Mouse (Mus musculus): ENCODE measurements around the gene Afdn. TPM values are rescaled to one million over a fixed set of nuclear protein-coding genes. Genes with fewer than 3 reads are reported as not detected.
"Not testable (repeated sequence)": the region's sequence is repeated elsewhere in the genome, so short reads cannot be mapped to it uniquely, and the experiment has no call there.

Gene Afdn
- total and polyA plus RNA-seq, 2 experiments from 2014 or later = 41.9 to 52.8 TPM

DNA sequence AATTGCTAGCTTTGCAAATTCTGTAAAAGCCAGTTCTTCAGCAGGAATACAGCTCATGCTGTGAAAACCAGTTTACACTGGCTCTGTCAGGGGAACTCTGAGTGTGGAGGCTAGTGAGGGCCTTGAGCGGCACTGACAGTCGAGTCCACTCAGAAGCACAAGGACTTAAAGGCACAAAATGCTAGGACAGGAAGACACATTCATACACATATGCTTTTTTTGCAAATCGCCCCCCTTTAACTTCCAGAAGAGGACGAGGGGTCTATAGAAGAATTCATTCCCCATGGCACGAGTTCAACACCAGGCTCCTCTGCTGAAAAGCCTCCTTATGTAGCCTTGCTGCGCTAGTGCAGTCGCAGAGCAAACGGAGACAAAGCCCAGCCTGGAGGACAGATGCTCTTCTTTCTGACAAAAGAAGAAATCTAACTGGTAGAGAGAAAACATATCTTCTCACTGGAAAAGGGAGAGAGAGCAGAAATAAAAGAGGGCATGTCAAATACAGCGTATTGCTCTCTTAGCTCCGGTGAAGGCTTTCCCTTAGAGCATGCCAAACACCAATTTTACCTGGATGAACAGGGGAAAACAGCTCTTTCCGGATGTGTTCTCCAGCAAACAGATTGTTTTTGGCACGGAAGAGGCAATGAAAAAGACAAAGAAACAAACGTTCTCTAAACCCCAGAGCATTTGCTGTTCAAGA is 1.0 kb upstream of the Afdn start:
- H3K36me3 ChIP-seq (replicated peaks; ENCODE audit: control insufficient read depth, insufficient read depth, low read length) = no peaks in the 10 kb centered on the region
- peak overlapping the region; percentile 97 for H3K9ac ChIP-seq (replicated peaks; ENCODE audit: low read depth, low read length)
- H3K27ac ChIP-seq (ENCODE audit: low read depth) = peak overlapping the region; percentile 95
- ATAC-seq (ENCODE audit: insufficient read depth, low read depth) (no peak), DNase-seq (ENCODE audit: low spot score) (no peak)
- no peaks in the 10 kb centered on the region for H3K9me3 ChIP-seq (replicated peaks; ENCODE audit: control insufficient read depth, low read length)
- 11% methylated on average over 13 of the region's 13 CpGs for WGBS
- no peak for TF ChIP-seq EP300 (IDR thresholded peaks at IDR 0.05; ENCODE audit: low read depth)
- TF ChIP-seq CTCF (IDR thresholded peaks at IDR 0.05; ENCODE audit: low read depth) = no peak
- H3K4me1 ChIP-seq (ENCODE audit: control insufficient read depth, insufficient read depth) = peaks cover 12% of the 10 kb centered on the region
- peak overlapping the region; percentile 100 for H3K4me2 ChIP-seq (ENCODE audit: low read depth, low read length)
- peak overlapping the region; percentile 97 for H3K4me3 ChIP-seq (ENCODE audit: low read depth, low read length)
- H3K27me3 ChIP-seq (ENCODE audit: control insufficient read depth, insufficient read depth, low read length) = no peaks in the 10 kb centered on the region

DNA sequence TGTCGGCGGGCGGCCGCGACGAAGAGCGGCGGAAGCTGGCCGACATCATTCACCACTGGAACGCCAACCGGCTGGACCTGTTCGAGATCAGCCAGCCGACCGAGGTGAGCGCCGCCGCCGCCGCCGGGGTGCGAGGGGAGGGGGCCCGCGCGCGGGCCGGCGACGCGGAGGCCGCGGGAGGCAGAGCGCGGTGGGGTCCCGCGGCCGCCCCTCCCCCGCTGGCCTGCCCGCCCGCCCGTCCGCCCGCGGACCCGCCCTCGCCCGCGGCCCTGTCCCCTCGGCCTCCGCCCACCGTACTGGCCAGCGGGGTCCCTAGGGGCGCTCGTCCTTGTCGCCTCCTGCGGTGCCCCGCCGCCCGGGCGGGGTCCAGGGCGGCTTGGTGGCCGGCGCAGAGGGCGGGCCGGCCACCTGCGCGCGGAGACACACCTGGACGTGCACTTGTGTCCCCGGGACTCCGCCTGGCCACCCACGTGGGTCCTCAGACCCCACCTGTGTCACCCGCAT is 388 bp downstream of the Afdn start:
- Histone ChIP-seq H3K9me3 (replicated peaks; ENCODE audit: control insufficient read depth, low read length) (no peaks in the 10 kb centered on the region), H3K4me3 (ENCODE audit: low read depth, low read length) (peak overlapping the region; percentile 97), H3K27me3 (ENCODE audit: control insufficient read depth, insufficient read depth, low read length) (no peaks in the 10 kb centered on the region), H3K27ac (ENCODE audit: low read depth) (peak overlapping the region; percentile 95), H3K36me3 (replicated peaks; ENCODE audit: control insufficient read depth, insufficient read depth, low read length) (no peaks in the 10 kb centered on the region), H3K4me2 (ENCODE audit: low read depth, low read length) (peak overlapping the region; percentile 100), H3K9ac (replicated peaks; ENCODE audit: low read depth, low read length) (peak overlapping the region; percentile 97), H3K4me1 (ENCODE audit: control insufficient read depth, insufficient read depth) (peaks cover 14% of the 10 kb centered on the region)
- under 1% methylated on average over 38 of the region's 72 CpGs for WGBS
- DNase-seq (ENCODE audit: low spot score) (no peak), ATAC-seq (ENCODE audit: insufficient read depth, low read depth) (peak; percentile 40)
- TF ChIP-seq EP300 (IDR thresholded peaks at IDR 0.05; ENCODE audit: low read depth) = no peak
- no peak for TF ChIP-seq CTCF (IDR thresholded peaks at IDR 0.05; ENCODE audit: low read depth)

DNA sequence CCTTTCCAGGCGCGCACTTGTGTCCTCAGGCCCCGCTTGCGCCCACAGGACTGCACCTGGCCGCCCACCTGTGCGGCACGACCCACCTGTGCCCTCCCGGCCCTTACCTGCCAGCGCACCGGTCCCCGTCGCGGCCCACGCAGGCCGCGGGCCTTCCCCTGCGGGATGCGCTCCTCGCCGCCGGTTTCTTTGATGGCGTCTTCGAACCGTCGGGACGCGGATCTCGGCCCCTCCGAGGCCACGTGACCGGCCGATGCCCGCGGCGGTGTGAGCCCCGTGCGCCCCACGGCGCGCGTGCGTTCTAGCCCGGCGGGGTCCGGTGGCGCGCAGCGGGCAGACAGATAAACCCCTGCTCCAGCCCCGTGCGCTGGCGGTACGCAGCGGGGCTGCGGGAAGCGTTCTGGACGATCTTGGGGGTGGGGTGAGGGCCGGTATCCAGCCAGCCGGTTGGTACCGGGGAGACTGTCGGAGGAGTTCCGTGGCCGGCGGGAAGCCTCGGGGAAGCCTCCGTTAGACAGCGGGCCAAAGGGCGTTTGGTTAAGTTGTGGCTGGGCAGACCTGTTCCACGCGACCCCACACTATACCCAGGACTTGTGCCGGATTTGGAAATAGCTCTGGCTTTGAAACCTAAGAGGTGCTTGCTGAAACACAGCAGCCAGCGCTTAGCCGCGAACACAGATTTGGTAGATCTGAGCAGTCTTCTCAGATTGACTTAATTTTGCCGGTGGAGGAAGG is 1.0 kb downstream of the Afdn start, which contains the start of gene Tcte2:
Tcte2 (minus strand) TSS at position 647 of the 735 bp plus-strand sequence.
- WGBS = under 1% methylated on average over 74 of the region's 74 CpGs
- Histone ChIP-seq H3K9me3 (replicated peaks; ENCODE audit: control insufficient read depth, low read length) (no peaks in the 10 kb centered on the region), H3K9ac (replicated peaks; ENCODE audit: low read depth, low read length) (peak within 1 kb of the TSS; percentile 97), H3K27me3 (ENCODE audit: control insufficient read depth, insufficient read depth, low read length) (no peaks in the 10 kb centered on the region), H3K27ac (ENCODE audit: low read depth) (peak within 1 kb of the TSS; percentile 95), H3K4me2 (ENCODE audit: low read depth, low read length) (peak within 1 kb of the TSS; percentile 100), H3K36me3 (replicated peaks; ENCODE audit: control insufficient read depth, insufficient read depth, low read length) (no peaks in the 10 kb centered on the region), H3K4me3 (ENCODE audit: low read depth, low read length) (peak within 1 kb of the TSS; percentile 97), H3K4me1 (ENCODE audit: control insufficient read depth, insufficient read depth) (peaks cover 17% of the 10 kb centered on the region)
- DNase-seq (ENCODE audit: low spot score) = peak; percentile 24
- TF ChIP-seq CTCF (IDR thresholded peaks at IDR 0.05; ENCODE audit: low read depth) = no peak
- no peak for TF ChIP-seq EP300 (IDR thresholded peaks at IDR 0.05; ENCODE audit: low read depth)
- ATAC-seq (ENCODE audit: insufficient read depth, low read depth) = peak; percentile 24; the same call in 1 of the 2 replicates

DNA sequence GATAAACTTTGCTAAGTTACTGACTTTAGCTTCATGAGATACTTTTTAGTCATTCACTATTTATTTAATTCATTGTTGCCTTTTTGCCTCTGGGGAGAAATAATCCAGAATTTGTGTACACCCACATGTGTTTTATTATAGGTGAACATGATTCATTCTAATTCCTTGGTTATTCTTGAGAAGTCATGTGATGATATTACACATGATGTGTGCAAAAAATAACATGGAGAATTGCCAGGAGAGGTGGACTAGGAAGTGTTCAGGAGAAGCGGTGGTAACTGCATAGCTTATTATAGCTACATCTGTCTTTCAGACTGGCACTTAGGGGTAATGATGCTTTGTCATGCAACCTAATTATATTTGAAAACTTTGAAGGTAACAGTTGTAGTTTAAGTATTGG is 3.5 kb downstream of the Afdn start:
- TF ChIP-seq CTCF (IDR thresholded peaks at IDR 0.05; ENCODE audit: low read depth) = no peak
- no peak for TF ChIP-seq EP300 (IDR thresholded peaks at IDR 0.05; ENCODE audit: low read depth)

DNA sequence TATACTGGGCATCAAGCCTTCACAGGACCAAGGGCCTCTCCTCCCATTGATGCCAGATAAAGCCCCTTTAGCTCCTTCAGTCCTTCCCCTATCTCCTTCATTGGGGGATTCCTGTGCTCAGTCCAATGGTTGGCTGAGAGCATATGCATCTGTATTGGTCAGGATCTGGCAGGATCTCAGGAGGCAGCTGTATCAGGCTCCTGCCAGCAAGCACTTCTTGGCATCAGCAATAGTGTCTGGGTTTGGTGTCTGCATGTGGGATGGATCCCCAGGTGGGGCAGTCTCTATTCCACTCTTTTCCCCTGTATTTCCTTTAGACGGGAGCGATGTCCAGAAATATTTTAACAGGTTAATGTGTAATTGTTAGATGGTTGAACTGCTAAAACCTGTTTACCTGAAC is 4.6 kb downstream of the Afdn start:
- peaks cover 11% of the 10 kb centered on the region; the same call in 1 of the 2 replicates for H3K4me1 ChIP-seq (ENCODE audit: control insufficient read depth, insufficient read depth)
- 77% methylated on average over 2 of the region's 2 CpGs for WGBS
- H3K9me3 ChIP-seq (replicated peaks; ENCODE audit: control insufficient read depth, low read length); H3K4me3 ChIP-seq (ENCODE audit: low read depth, low read length); H3K9ac ChIP-seq (replicated peaks; ENCODE audit: low read depth, low read length); H3K36me3 ChIP-seq (replicated peaks; ENCODE audit: control insufficient read depth, insufficient read depth, low read length); ATAC-seq (ENCODE audit: insufficient read depth, low read depth); H3K27ac ChIP-seq (ENCODE audit: low read depth); DNase-seq (ENCODE audit: low spot score); H3K4me2 ChIP-seq (ENCODE audit: low read depth, low read length); H3K27me3 ChIP-seq (ENCODE audit: control insufficient read depth, insufficient read depth, low read length): not testable (repeated sequence)

More for the DNA sequence above, 3.5 kb downstream of the Afdn start:
- H3K9me3 ChIP-seq (replicated peaks; ENCODE audit: control insufficient read depth, low read length) = no peaks in the 10 kb centered on the region
- peaks cover 13% of the 10 kb centered on the region for H3K4me1 ChIP-seq (ENCODE audit: control insufficient read depth, insufficient read depth)
- ATAC-seq (ENCODE audit: insufficient read depth, low read depth) (no peak), DNase-seq (ENCODE audit: low spot score) (no peak)
- H3K27ac ChIP-seq (ENCODE audit: low read depth) = no peak overlapping the region
- no peaks in the 10 kb centered on the region for H3K27me3 ChIP-seq (ENCODE audit: control insufficient read depth, insufficient read depth, low read length)
- no peak overlapping the region for H3K4me3 ChIP-seq (ENCODE audit: low read depth, low read length)
- no peaks in the 10 kb centered on the region for H3K36me3 ChIP-seq (replicated peaks; ENCODE audit: control insufficient read depth, insufficient read depth, low read length)
- no peak overlapping the region for H3K4me2 ChIP-seq (ENCODE audit: low read depth, low read length)
- no peak overlapping the region for H3K9ac ChIP-seq (replicated peaks; ENCODE audit: low read depth, low read length)
- 22% methylated on average over 1 of the region's 1 CpGs for WGBS

All from heart, postnatal 0 days (tissue).